11 mouse cellular contexts compared by ENCODE assay signal in genomic region chr11:117156725-117157124, GRCm38 (mm10). TPM values are rescaled to one million over a fixed set of nuclear protein-coding genes. Genes with fewer than 3 reads are reported as not detected.
DNase-seq lines count a peak whose midpoint lies in the region; ATAC-seq and TF ChIP-seq lines count a peak whose summit lies in the region.
"Had no signal": no experiment of that assay in that cellular context is flagged by ENCODE, and none has a peak within 500 bp of the region (broad histone marks: within the 10 kb centered on the region; RNA-seq: fewer than 3 reads in every experiment).

No protein-coding gene starts in this region.

- H3K4me1 ChIP-seq in hindbrain, embryonic 15.5 days (replicated peaks): peaks cover 17% of the 10 kb centered on the region
- H3K4me1 ChIP-seq in liver, embryonic 13.5 days (replicated peaks): peaks cover 7% of the 10 kb centered on the region

- H3K4me3 ChIP-seq in hindbrain, embryonic 15.5 days: no peak overlapping the region
- H3K4me3 ChIP-seq in liver, embryonic 13.5 days (replicated peaks): no peak overlapping the region
- no peak overlapping the region for H3K4me3 ChIP-seq in gastrocnemius, adult 2 months
- H3K4me3 ChIP-seq: embryonic facial prominence, embryonic 15.5 days; megakaryocyte, embryonic 14.5 days had no signal

- no peaks in the 10 kb centered on the region for H3K27me3 ChIP-seq in hindbrain, embryonic 15.5 days
- H3K27me3 ChIP-seq in liver, embryonic 13.5 days: no peaks in the 10 kb centered on the region
- H3K27me3 ChIP-seq: CH12.LX; embryonic facial prominence, embryonic 15.5 days had no signal

- H3K27ac ChIP-seq in hindbrain, embryonic 15.5 days (replicated peaks): no peak overlapping the region
- H3K27ac ChIP-seq in liver, embryonic 13.5 days: no peak overlapping the region
- no peak overlapping the region for H3K27ac ChIP-seq in gastrocnemius, adult 2 months
- H3K27ac ChIP-seq: embryonic facial prominence, embryonic 15.5 days had no signal

- H3K9me3 ChIP-seq in hindbrain, embryonic 15.5 days: no peaks in the 10 kb centered on the region
- no peaks in the 10 kb centered on the region for H3K9me3 ChIP-seq in liver, embryonic 13.5 days (replicated peaks)
- H3K9me3 ChIP-seq: embryonic facial prominence, embryonic 15.5 days; megakaryocyte, embryonic 14.5 days had no signal

- H3K36me3 ChIP-seq in hindbrain, embryonic 15.5 days: peaks cover 41% of the 10 kb centered on the region
- H3K36me3 ChIP-seq in liver, embryonic 13.5 days: peaks cover 60% of the 10 kb centered on the region

- DNase-seq in heart, adult 11 months: peak; percentile 92
- DNase-seq in heart, adult 8-10 months (ENCODE audit: low spot score): no peak
- peak; percentile 90 for DNase-seq in WW6 (ENCODE audit: low read depth, low spot score)
- peak; percentile 51 for DNase-seq in liver, embryonic 13.5 days
- DNase-seq in gastrocnemius, adult 2 months: no peak
- no peak for DNase-seq in ovary, postnatal 10 days (ENCODE audit: low spot score)
- DNase-seq in layer of hippocampus, postnatal 25 days (ENCODE audit: extremely low spot score in 1 of 2, low spot score in 1 of 2): no peak

- no peak overlapping the region for H3K4me2 ChIP-seq in hindbrain, embryonic 15.5 days
- H3K4me2 ChIP-seq in liver, embryonic 13.5 days: no peak overlapping the region
- H3K4me2 ChIP-seq: embryonic facial prominence, embryonic 15.5 days had no signal

- ATAC-seq in hindbrain, embryonic 15.5 days (ENCODE audit: low FRiP score, low read depth): peak; percentile 52; the same call in 1 of the 2 replicates
- ATAC-seq in liver, embryonic 13.5 days (ENCODE audit: low read depth): peak; percentile 42

- no peak for TF ChIP-seq CTCF in gastrocnemius, adult 2 months (IDR thresholded peaks at IDR 0.05)

- 13% methylated on average over 15 of the region's 15 CpGs for WGBS in hindbrain, embryonic 15.5 days
- WGBS in liver, embryonic 13.5 days (ENCODE audit: insufficient replicate concordance): 61% methylated on average over 14 of the region's 15 CpGs

- H3K9ac ChIP-seq in hindbrain, embryonic 15.5 days: no peak overlapping the region
- no peak overlapping the region for H3K9ac ChIP-seq in liver, embryonic 13.5 days
- H3K9ac ChIP-seq: embryonic facial prominence, embryonic 15.5 days had no signal

- intact Hi-C loops in gastrocnemius, adult 2 months (cut with DNase I): no loop called here

RNA-seq across cellular contexts. Expression of gene Sec14l1, which starts 41.8 kb away (rescaled TPM):
- total RNA-seq in heart, adult 8-10 months (2022): 10 to 100 TPM; 61.1 to 74.3 (median 69.2) TPM
- polyA plus RNA-seq in hindbrain, embryonic 15.5 days (2015; fragmentation: Nextera tagmentation; extraction: Ambion mirVana): 57.2 and 63.0 TPM in 2 replicates
- polyA plus RNA-seq in liver, embryonic 13.5 days (2015; fragmentation: Nextera tagmentation; extraction: Ambion mirVana): 19.7 and 23.2 TPM in 2 replicates
- 10 to 100 TPM; 52.3 to 52.8 TPM for total RNA-seq in gastrocnemius, adult 2 months (2021)
- total RNA-seq in layer of hippocampus, postnatal 25 days (2021): 100 to 1,000 TPM; 216 to 234 TPM

RNA-seq across cellular contexts. Expression of gene Sept9, which starts 42.7 kb away (rescaled TPM):
- total RNA-seq in heart, adult 8-10 months (2022): 10 to 100 TPM; 26.5 to 38.8 (median 31.0) TPM
- polyA plus RNA-seq in hindbrain, embryonic 15.5 days (2015; fragmentation: Nextera tagmentation; extraction: Ambion mirVana): 107 and 111 TPM in 2 replicates
- polyA plus RNA-seq in liver, embryonic 13.5 days (2015; fragmentation: Nextera tagmentation; extraction: Ambion mirVana): 44.1 and 55.5 TPM in 2 replicates
- 10 to 100 TPM; 11.5 to 13.6 TPM for total RNA-seq in gastrocnemius, adult 2 months (2021)
- 100 to 1,000 TPM; 114 to 119 TPM for total RNA-seq in layer of hippocampus, postnatal 25 days (2021)

Comparison
In these comparisons a context has a peak if more than half of its experiments do, and no peak if none do; other contexts are left out.
1. DNase-seq: peak in heart, adult 11 months (single experiment), WW6 (single experiment) and liver, embryonic 13.5 days (single experiment); none in heart, adult 8-10 months (single experiment), gastrocnemius, adult 2 months (single experiment), ovary, postnatal 10 days (single experiment) and layer of hippocampus, postnatal 25 days (0 of 2).